8 mouse cellular contexts compared by ENCODE assay signal in genomic region chr8:72354272-72354671, GRCm38 (mm10). TPM values are rescaled to one million over a fixed set of nuclear protein-coding genes. Genes with fewer than 3 reads are reported as not detected.
DNase-seq lines count a peak whose midpoint lies in the region; ATAC-seq and TF ChIP-seq lines count a peak whose summit lies in the region.

No protein-coding gene starts in this region.

- H3K27ac ChIP-seq in lung, embryonic 14.5 days (ENCODE audit: low read depth) = no peak overlapping the region
- no peak overlapping the region for H3K27ac ChIP-seq in midbrain, embryonic 11.5 days (ENCODE audit: low read depth, low read length)

- peak; percentile 28 for DNase-seq in urinary bladder, postnatal 14 days (ENCODE audit: low spot score)
- no peak for DNase-seq in urinary bladder, adult 2 months (ENCODE audit: low spot score)
- DNase-seq in induced T-regulatory cell, adult 2 months (ENCODE audit: low read depth) = peak; percentile 96
- peak; percentile 27 for DNase-seq in lung, embryonic 14.5 days
- DNase-seq in thymus, adult 18-20 months = peak; percentile 45 to 72
- DNase-seq in midbrain, embryonic 11.5 days (ENCODE audit: low spot score, missing footprints) = no peak
- DNase-seq in right cerebral cortex, postnatal 14 days = no peak
- no peak for DNase-seq in testis, postnatal 14 days (ENCODE audit: low spot score)

- no peaks in the 10 kb centered on the region for H3K27me3 ChIP-seq in lung, embryonic 14.5 days (ENCODE audit: insufficient read depth, low read length)
- H3K27me3 ChIP-seq in midbrain, embryonic 11.5 days (ENCODE audit: control insufficient read depth, insufficient read depth, low read length) = no peaks in the 10 kb centered on the region

- peaks cover 58% of the 10 kb centered on the region for H3K36me3 ChIP-seq in lung, embryonic 14.5 days (ENCODE audit: insufficient read depth)
- H3K36me3 ChIP-seq in midbrain, embryonic 11.5 days (ENCODE audit: control insufficient read depth, insufficient read depth, low read length) = peaks cover 13% of the 10 kb centered on the region

- H3K4me2 ChIP-seq in lung, embryonic 14.5 days = no peak overlapping the region
- no peak overlapping the region for H3K4me2 ChIP-seq in midbrain, embryonic 11.5 days

- 60% methylated on average over 11 of the region's 11 CpGs for WGBS in lung, embryonic 14.5 days
- WGBS in midbrain, embryonic 11.5 days = 88% methylated on average over 11 of the region's 11 CpGs

- H3K4me3 ChIP-seq in lung, embryonic 14.5 days (ENCODE audit: low read depth, low read length) = no peak overlapping the region
- no peak overlapping the region for H3K4me3 ChIP-seq in midbrain, embryonic 11.5 days (ENCODE audit: low read depth, low read length)

- ATAC-seq in lung, embryonic 14.5 days (ENCODE audit: insufficient read depth) = no peak
- ATAC-seq in midbrain, embryonic 11.5 days (ENCODE audit: low FRiP score) = no peak

- no peak overlapping the region for H3K9ac ChIP-seq in lung, embryonic 14.5 days
- H3K9ac ChIP-seq in midbrain, embryonic 11.5 days (ENCODE audit: low read length) = no peak overlapping the region

- no peak for TF ChIP-seq CTCF in lung, embryonic 14.5 days (IDR thresholded peaks at IDR 0.05; ENCODE audit: low read depth)

- H3K4me1 ChIP-seq in lung, embryonic 14.5 days (ENCODE audit: insufficient read depth) = no peaks in the 10 kb centered on the region
- no peaks in the 10 kb centered on the region for H3K4me1 ChIP-seq in midbrain, embryonic 11.5 days (ENCODE audit: control insufficient read depth, insufficient read depth, low read length)

- no peaks in the 10 kb centered on the region for H3K9me3 ChIP-seq in lung, embryonic 14.5 days (ENCODE audit: low read depth, low read length)
- no peaks in the 10 kb centered on the region for H3K9me3 ChIP-seq in midbrain, embryonic 11.5 days (ENCODE audit: control insufficient read depth, low read length)

RNA-seq across cellular contexts. Expression of gene Klf2, which starts 35.4 kb away (rescaled TPM):
- polyA plus RNA-seq in urinary bladder, adult 2 months (2012; rRNA removed) = 32.4 and 36.7 TPM in 2 replicates
- 14.3 and 15.2 TPM in 2 replicates for polyA plus RNA-seq in lung, embryonic 14.5 days (2014; fragmentation: Nextera tagmentation; extraction: Ambion mirVana)
- polyA plus RNA-seq in midbrain, embryonic 11.5 days (2014; fragmentation: Nextera tagmentation; extraction: Ambion mirVana) = 5.0 and 6.5 TPM in 2 replicates

RNA-seq across cellular contexts. Expression of gene Gm10282, which starts 49.2 kb away (rescaled TPM):
- polyA plus RNA-seq in urinary bladder, adult 2 months (2012; rRNA removed) = 6.2 and 8.5 TPM in 2 replicates
- polyA plus RNA-seq in lung, embryonic 14.5 days (2014; fragmentation: Nextera tagmentation; extraction: Ambion mirVana) = 38.2 TPM in 2 replicates
- polyA plus RNA-seq in midbrain, embryonic 11.5 days (2014; fragmentation: Nextera tagmentation; extraction: Ambion mirVana) = 39.3 and 42.3 TPM in 2 replicates

Comparison
In these comparisons a context has a peak if more than half of its experiments do, and no peak if none do; other contexts are left out.
1. DNase-seq: peak in urinary bladder, postnatal 14 days (single experiment), induced T-regulatory cell, adult 2 months (single experiment), lung, embryonic 14.5 days (single experiment) and thymus, adult 18-20 months (2 of 2); none in urinary bladder, adult 2 months (single experiment), midbrain, embryonic 11.5 days (single experiment), right cerebral cortex, postnatal 14 days (single experiment) and testis, postnatal 14 days (single experiment).